Mouse (Mus musculus): ENCODE data around the gene Tnfrsf13c.
"Not testable (repeated sequence)": the region's sequence is repeated elsewhere in the genome, so short reads cannot be mapped to it uniquely, and the experiment has no call there.

Tnfrsf13c gene

DNA sequence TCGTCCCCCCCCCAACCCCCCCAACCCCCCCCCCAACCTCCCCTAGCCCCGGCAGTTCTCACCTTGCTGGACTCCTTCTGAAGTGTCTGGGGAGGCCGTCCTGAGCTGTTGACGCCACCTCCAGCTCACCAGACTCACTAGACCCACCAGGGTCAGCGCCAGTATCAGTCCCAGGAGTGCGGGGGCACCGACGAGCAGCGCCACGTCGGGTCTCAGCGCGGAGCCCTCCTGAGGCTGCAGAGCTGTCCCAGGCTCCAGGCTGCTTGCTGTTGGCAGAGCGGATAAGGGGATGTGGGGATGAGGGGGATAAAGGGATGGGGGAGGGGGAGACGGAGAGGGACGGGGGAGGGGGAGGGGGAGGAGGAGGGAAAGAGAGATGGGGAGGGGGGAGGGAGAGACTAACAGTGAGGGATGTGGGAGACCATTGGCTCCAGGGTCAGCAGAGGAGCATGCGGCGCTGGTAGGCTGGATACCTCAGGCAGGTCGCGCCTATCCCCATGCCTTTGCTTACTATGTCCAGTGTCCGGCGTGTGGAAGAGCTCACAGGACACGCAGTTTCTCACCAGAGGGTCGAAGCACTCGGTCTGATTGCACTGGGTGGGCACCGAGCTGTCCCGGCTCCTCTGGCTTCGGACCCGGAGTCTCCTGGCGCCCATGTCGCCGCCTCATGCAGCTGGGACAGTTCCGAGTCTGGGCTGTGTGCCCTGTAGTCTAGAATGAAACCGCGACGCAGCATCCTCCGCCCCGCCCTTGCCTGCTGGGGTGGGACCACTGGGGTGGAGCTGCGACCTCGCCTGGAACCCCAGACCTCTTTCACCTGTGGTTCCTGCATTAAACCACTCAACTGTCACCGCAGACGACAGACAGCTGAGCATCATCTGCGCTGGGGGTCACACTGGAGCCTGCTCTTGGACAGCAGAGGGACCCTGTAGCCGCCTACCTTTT is at the start of gene Tnfrsf13c:
Tnfrsf13c (minus strand) TSS at position 713 of the 945 bp plus-strand sequence.
- DNase-seq (ENCODE audit: low spot score): peak; percentile 60

DNA sequence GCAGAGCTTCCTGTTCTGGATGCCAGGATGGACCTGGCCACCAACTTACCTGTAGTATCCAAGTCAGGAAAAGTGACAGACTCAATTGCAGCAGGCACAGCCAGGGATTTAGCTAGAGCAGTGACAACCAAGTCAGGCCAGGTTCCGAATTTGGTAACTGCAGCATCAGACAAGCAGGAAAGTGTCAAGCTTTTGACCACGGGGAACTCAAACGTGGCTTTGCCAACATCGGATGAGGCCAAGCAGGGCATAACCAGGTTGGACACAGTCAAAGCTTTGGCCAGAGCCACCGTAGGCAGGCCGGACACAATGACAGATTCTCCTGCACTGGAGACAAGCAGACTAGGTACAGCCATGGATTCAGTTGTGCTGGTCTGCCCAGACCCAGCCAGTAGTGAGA is 48.1 kb upstream of the Tnfrsf13c start:
- no peak for DNase-seq (ENCODE audit: low spot score)

DNA sequence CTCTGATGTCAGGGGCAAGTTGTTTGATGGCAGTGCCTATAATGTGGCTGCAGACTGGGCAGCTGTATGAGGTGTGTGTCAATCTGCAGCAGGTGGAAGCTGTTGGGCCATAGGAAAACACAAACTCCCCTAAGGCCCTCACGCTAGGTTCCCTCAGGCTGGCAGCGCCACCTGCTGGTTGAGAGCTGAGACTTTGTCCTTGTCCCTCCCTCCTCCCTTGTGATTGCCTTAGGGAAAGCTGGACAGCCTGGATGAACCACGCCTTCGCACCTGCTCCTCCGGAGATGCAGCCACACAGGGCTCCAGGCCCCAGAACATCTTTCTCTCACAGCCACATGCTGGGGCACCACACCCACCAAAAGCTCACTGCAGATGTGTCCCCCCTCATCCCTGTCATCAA is 47.0 kb upstream of the Tnfrsf13c start:
- DNase-seq (ENCODE audit: low spot score): peak; percentile 12

DNA sequence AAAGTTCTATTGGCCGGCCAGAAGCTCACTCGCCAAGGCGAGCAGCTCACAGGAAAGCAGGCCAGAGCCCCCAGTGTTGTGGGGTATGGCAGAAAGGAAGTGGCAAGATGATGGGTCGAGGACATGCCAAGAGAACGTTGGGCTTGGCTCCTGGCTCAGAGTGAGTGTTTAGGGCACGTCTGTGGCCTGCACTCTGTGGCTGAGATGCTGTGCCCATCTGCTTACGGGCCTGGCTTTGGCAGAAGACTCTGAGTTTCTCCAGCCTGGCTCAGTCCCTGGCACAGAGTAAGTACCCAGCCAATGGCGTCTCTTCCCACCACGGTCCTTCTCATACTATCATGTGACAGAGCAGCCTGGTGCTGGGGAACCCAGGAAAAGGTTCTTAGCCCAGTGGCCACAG is 44.6 kb upstream of the Tnfrsf13c start:
- DNase-seq (ENCODE audit: low spot score): no peak

DNA sequence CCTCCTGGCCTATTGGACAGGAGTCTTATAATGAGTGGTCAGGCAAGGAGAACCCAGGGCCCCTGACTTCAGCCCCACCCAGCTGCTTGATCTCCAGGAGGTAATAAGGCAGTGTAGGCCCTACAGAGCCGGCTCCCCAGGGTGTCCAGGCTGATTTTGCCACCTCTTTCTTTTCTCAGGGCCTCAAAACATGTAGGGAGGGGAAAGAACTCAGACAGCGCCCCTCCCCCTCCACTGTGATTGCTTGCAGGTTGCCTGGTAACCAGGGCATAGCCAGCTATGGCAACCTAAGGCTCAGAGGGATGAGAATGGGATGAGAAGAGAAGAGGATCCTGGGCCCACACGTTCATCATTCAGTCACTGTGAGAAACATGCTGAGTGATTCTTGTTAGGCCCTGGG is 44.0 kb upstream of the Tnfrsf13c start:
- DNase-seq (ENCODE audit: low spot score): no peak

DNA sequence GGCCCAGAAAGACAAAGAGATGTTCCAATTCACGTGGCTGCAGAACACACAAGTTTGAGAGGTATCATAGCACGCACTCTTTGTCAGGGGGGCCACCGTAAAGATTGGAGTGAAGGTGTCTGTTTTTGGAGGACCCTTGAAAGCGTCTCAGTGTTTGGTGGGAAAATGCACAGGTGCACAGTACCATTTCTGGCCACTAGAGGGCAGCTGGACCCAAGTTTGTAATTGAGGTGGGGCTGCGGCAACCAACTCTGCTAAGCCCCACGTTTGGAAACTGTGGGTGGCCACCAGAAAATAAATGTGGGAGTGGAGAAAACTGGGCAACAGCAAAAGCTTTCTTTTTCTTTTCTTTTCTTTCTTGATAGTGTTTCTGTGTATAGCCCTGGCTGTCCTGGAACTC is 42.2 kb upstream of the Tnfrsf13c start:
- peak; percentile 47 for DNase-seq (ENCODE audit: low spot score)

DNA sequence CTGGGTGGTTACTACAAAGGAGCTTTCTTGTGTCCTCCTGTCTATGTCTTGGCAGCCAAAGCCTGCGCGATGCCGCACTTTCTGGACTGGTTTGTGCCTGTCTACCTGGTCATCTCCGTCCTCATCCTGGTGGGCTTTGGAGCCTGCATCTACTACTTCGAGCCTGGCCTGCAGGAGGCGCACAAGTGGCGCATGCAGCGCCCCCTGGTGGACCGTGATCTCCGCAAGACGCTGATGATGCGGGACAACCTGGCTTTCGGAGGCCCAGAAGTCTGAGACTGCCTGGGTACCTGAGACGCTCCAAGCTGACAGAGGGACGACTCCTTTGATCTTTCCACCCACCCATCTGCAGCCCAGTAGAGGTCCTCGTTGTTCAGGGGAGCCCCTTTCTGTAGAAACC is 35.3 kb upstream of the Tnfrsf13c start:
- peak; percentile 66 for DNase-seq (ENCODE audit: low spot score)

DNA sequence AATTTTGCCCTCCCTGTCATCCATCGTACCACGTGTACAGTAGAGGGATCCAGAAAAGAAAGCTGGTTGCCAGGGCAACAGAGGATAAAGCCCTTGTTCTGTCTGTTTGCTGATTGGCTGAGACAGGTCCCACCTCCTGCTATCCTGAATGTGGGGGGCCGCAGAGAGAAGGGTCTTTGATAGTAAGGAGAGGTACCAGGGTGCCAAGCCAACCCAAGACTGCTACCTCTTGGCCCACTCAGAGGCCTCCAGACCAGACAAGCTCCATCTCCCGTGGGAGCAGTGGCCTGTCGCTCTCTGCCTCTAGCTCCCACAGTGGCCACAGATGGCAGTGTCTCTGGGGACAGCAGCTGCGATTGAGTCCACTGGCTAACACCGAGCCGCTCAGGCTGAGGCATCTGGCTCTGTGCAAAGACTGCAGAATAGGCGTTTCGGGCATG is 31.8 kb upstream of the Tnfrsf13c start:
- DNase-seq (ENCODE audit: low spot score): no peak

DNA sequence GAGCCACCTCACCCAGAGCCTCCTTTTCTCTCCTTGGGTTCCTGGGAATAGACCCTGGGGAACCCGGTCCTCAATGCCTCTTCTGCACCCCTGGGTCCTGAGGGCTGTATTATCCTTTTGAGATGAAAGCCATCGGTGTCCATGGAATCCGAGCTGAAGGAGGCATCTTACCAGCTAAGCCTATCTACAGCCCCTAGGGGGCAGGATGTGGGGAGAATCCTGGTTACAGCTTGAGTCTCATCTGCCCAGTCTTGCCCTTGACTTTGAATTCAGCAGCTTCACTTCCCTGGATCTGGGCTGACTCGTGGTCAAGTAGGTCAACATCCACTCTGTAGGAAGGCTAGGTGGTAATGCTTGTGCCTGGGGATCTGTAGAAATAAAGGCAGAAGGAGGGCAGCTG is 31.1 kb upstream of the Tnfrsf13c start:
- no peak for DNase-seq (ENCODE audit: low spot score)

DNA sequence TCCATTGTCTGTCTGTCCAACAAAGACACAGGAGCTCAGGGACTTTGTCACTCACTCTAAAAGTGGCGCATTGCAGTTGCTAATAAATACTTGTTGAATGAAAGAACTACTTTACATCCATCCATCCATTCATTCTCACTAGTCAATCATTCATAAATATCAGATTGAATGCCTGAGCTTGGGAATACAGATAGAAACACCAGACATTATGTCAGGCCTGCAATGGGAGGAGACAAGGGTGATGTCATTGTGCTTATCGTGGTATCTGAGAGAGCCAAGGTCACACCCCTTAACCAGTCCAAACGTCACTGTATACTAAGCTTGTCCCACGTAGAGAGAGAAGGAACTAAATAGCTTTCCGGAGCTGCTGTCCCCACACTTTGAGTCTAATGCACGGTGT is 27.9 kb upstream of the Tnfrsf13c start, which contains the start of gene 1500009C09Rik:
1500009C09Rik (plus strand) TSS at position 301 of the 400 bp plus-strand sequence.
- DNase-seq (ENCODE audit: low spot score): no peak

DNA sequence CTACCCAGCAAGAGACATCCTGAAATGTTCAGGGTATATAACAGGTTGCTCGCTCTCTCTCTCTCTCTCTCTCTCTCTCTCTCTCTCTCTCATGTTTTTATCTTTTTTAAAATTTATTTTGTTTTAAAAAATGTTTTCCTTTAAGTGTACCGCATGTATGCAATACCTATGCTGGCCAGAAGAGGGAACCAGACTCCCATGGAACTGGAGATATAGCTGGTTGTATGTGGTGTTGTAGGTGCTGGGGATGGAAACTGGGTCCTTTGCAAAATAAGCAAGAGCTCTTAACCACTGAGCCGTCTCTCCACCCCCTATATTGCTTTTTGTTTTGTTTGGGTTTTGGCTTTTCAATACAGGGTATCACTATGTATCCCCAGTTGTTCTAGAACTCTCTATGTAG is 27.4 kb upstream of the Tnfrsf13c start:
- no peak for DNase-seq (ENCODE audit: low spot score)

DNA sequence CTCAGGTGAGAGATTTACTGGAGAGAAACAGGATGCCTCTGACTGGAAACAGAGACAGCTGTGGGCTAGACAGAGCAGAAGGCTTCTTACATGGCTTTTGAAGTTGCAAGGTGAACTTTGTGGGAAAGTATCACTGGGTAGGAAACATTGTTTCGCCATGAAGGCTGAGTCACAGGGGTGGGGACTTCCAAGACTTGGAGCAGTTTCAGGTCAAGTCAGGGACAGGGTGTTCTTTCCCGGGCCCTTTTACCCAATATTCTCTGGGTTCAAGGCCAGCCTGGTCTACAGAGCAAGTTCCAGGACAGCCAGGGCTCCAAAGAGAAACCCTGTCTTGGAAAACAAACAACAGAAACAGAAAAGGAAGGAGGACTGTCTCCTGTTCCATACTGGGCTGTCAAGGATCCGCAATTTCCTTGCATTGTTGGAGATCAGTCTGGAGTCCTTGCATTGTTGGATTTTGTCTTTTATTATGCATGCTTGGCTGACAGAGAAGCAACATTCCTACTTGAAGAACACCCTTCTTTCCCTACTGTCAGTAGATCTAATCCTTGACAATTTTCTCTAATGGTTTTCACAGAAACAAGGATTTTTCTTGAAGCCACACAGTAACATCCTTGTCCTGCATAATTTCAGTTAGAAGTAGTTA is 23.1 kb upstream of the Tnfrsf13c start:
- no peak for DNase-seq (ENCODE audit: low spot score)

DNA sequence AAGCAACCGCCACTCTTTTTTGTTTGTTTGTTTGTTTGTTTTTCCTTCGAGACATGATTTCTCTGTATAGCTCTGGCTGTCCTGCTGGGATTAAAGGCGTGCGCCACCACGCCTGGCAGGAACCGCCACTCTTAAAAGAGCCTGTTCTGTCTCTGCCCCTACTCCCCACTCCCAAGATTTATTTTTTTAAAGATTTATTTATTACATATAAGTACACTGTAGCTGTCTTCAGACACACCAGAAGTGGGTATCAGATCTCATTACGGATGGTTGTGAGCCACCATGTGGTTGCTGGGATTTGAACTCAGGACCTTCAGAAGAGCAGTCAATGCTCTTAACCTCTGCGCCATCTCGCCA is 20.6 kb upstream of the Tnfrsf13c start:
- not testable (repeated sequence) for DNase-seq (ENCODE audit: low spot score)

DNA sequence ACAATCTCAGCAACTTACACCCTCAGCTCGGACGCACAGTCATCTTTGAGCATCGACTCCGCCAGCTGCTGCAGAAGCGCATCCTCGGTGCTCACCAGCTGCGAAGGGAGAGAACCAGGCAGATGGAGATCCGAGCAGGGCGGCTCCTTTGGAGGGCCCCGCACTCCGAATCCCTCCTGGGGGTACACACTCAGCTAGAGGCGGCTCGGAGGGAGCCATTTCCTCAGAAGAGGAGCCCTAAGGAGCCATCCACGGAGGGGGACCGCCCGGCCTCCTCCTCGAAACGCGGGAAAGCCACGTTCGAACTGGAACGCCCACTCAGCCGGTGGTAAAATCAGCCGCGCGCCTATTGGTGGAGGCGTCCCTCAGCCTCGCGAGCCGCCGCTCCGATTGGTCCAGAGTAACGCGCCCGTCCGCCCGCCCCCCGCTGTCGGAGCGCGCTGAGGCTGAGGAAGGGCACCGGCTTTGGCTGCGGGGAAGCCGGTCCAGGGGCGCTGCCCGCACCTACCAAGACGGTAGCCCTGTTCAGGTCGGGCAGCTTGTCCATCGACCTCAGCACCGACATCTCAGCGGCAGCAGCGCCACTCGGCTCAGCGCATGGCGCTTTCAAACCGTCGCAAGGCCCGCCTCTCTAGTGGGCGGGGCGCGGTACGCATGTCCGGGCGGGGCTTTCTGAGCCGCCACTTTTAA is 20.1 kb upstream of the Tnfrsf13c start, which contains the start of gene Cenpm:
Cenpm (minus strand) TSS at position 634 of the 690 bp plus-strand sequence.
- peak; percentile 89 for DNase-seq (ENCODE audit: low spot score)

DNA sequence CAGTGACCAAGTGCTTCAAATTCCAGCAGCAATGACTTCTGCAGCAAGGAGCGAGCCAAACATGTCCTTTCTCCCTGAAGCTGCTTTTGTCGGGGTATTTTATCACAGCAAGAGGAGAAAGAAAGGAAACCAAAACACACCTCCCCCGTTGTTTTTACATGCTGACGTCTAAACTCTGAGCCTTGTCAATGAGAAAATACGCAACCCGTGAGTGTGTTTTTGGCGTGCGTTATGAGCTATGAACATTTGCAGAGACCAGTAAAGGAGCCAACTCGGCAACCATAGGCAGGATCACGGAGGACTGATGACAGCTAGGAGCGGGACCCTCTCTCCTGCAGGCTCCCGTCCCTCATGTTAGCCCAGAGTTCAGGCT is 19.6 kb upstream of the Tnfrsf13c start:
- peak; percentile 45 for DNase-seq (ENCODE audit: low spot score)

DNA sequence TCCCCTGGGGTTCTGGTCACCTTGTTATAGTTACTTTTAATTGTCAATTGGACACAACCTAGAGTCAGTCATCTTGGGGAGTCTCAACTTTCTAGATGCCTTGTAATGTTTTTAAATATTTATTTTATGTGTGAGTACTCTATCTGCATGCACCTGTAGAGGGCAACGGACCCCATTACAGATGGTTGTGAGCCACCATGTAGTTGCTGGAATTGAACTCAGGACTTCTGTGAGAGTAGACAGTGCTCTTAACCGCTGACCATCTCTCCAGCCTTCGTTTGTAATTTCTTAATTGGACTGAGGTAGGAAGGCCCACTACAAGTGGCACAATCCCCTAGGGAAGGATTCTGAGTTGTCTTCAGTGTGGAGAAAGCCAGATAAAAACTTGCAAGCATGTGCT is 19.1 kb upstream of the Tnfrsf13c start:
- DNase-seq (ENCODE audit: low spot score): no peak

DNA sequence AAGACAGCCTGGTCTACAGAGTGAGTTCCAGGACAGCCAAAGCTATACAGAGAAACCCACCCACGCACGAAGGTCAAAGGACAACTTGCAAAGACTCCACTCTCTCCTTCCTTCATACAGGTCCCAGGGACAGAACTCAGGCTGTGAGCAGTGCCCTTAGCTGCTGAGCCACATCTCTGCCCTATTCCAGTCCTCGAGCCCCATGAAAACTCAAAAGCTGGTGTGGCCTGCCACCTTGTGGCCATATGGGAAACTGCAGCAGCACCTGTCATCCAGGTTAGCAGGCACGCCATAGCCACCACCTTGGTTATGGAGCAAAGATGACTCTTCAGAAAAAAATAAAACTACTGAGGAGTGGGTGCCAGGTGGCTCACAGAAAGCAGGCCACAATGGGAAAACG is 12.4 kb upstream of the Tnfrsf13c start:
- DNase-seq (ENCODE audit: low spot score): peak; percentile 86

DNA sequence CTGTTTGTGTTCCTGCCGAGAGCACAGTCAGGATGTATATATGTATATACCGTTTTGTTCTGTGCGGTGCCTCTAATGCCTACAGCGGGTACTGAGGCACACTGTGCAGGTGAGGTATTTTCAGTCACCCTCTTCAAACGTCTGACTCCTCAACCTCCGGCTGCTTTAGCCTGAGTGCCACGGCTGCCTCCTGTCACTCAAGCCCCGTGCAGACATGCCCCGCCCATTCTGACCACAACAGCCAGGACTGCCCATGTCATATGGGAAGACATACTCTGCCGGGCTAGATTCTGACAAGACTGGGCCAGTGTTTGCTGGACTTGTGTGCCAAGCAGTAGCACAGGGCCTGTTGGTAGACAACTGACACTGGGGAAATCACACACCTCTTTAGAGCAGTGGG is 11.5 kb upstream of the Tnfrsf13c start:
- DNase-seq (ENCODE audit: low spot score): no peak

DNA sequence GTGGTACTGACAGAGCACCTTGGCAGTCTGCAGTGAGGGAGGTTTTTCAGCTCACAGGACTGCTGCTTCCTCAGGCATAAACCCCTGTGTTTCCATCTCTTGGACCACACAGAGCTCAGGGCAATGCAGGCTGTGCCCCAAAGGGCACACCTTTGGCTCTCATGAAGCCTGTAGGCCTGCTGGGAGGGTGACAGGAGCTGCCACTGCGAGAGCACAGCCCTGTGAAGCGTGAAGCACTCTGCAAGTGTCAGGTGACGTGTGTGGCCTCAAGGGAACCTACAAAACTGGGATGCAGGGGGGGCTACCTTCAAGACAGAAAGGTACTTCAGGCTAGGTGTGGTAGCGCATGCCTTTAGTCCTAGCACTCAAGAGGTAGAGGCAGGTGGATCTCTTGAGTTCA is 8.5 kb upstream of the Tnfrsf13c start:
- DNase-seq (ENCODE audit: low spot score): no peak

DNA sequence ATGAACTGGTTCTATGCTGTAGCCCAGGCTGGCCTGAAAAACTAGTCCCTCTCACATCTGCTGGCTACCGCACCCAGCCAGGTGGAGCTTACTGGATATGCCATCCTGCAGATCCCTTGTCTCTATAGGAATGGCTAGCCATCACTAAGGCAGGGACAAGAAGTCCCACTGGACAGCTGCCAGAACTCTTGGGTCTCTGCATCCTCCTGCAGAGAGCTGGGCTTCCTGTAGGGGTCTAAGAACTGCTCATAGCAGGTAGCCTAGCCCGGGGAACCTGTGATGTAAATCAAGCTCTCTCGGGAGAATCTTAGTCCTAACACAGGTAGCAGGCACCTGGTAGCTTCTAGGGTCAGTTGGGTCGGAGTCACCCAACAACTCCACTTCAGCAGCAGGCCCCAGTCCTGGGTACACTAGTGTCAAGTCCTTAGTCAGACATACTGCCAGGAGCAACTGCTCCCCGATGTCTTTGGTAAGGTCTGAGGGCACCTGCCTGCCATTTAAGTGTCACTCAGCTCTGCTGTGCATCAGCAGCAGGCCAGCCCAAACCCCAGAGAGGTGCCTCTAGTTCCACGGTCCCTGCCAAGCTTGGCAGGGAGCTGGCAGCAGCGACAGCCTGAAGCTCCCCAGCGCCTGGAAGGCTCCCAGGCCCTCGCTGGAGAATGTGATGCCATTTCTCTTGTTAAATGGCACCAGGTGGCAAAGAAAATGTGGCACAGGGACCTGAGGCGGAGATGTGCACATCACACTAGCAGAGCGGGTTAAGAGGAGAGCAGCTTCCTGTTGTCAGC is 7.6 kb upstream of the Tnfrsf13c start:
- no peak for DNase-seq (ENCODE audit: low spot score)

DNA sequence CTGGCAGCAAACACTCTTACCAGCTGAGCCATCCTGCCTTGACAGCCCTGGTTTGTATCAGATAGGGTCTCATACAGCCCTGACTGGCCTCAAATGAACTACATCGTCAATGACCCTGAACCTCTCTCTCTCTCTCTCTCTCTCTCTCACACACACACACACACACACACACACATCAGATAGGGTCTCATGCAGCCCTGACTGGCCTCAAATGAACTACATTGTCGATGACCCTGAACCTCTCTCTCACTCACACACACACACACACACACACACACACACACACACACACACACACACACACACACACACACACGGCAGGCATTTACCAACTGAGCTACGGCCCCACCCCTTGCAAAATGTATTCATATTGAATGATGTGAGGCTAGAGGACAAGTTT is 6.9 kb upstream of the Tnfrsf13c start:
- DNase-seq (ENCODE audit: low spot score): no peak

DNA sequence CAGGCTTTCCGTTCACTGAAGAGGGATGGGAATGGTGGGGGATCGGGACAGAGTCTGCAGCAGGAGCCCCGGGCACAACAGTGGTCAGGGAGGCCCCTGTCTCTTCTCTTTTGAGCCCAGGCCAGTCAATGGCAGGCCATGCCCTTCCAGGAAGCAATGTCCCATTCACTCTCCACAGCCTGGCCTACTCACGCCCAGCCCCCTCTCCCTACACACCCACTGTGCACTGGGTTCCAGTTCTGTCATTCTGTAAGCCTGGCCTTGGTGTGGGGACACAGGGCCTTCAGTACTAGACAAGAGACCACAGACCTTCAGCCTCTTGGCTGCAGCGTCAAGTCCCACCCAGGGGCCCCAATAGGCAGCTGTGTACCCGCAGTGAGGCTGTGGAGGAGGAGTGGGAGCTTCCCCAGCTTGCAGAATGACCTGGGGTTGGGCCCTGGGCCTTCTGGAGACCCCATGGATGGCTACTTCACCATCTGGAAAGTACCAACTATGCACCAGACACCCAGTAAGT is 6.0 kb upstream of the Tnfrsf13c start:
- DNase-seq (ENCODE audit: low spot score): no peak
